Comparison of ENCODE assay signal across 16 mouse cellular contexts in the genomic region with DNA sequence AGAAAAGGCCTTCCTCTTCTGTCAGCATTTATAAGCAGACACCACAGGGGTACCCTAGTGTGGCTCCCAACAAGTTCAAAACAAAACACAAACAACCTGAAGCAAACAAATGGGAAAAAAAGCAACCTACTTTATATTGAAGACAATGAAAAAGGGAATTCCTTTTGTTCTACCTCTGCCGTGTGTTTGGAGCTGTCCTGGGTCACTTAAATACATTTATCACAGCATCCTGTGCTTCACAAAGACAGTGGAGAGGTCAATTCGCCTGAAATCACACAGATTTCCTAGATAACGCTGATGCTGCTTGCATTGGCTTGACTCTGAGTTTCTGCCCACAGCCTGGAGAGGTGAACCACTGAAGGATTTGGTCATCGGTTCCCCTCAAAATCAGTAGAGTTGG.
"Had no signal": no experiment of that assay in that cellular context is flagged by ENCODE, and none has a peak within 500 bp of the region (broad histone marks: within the 10 kb centered on the region; RNA-seq: fewer than 3 reads in every experiment).

No protein-coding gene starts in this region.

- H3K9ac ChIP-seq: neural tube, embryonic 13.5 days; neural tube, embryonic 15.5 days; stomach, embryonic 15.5 days had no signal

- H3K4me1 ChIP-seq: neural tube, embryonic 13.5 days; neural tube, embryonic 15.5 days; stomach, embryonic 15.5 days had no signal

- DNase-seq: retina, postnatal 1 day; right cerebral cortex, adult 18-20 months; right cerebral cortex, postnatal 14 days; right cerebral cortex, postnatal 25 days; right cerebral cortex, postnatal 4 days; spleen, adult 18-20 months; thymus, adult 18-20 months; thymus, adult 2 months; thymus, postnatal 14 days; thymus, postnatal 25 days; thymus, postnatal 36 days; thymus, postnatal 4 days had no signal

- H3K27ac ChIP-seq: neural tube, embryonic 13.5 days; neural tube, embryonic 15.5 days; stomach, embryonic 15.5 days; stomach, postnatal 0 days had no signal

- H3K27me3 ChIP-seq: neural tube, embryonic 13.5 days; neural tube, embryonic 15.5 days; stomach, embryonic 15.5 days had no signal

- H3K4me3 ChIP-seq: neural tube, embryonic 13.5 days; neural tube, embryonic 15.5 days; stomach, embryonic 15.5 days had no signal

- H3K4me2 ChIP-seq: neural tube, embryonic 13.5 days; neural tube, embryonic 15.5 days; stomach, embryonic 15.5 days had no signal

- H3K9me3 ChIP-seq: neural tube, embryonic 13.5 days; neural tube, embryonic 15.5 days; stomach, embryonic 15.5 days had no signal
